Mouse (Mus musculus): Measurements from ENCODE around the gene Ccnd1. TPM values are rescaled to one million over a fixed set of nuclear protein-coding genes. Genes with fewer than 3 reads are reported as not detected.

The Ccnd1 gene
- polyA plus RNA-seq, 1 experiment from 2014 or later: 28.1 TPM

- Histone ChIP-seq H3K27ac (no peak overlapping the region), H3K4me3 (replicated peaks; ENCODE audit: low read length) (no peak overlapping the region), H3K9ac (no peak overlapping the region), H3K27me3 (ENCODE audit: control insufficient read depth, insufficient read depth, low read length) (no peaks in the 10 kb centered on the region), H3K4me2 (replicated peaks) (no peak overlapping the region), H3K9me3 (ENCODE audit: control insufficient read depth, low read length) (no peaks in the 10 kb centered on the region), H3K36me3 (replicated peaks; ENCODE audit: control insufficient read depth, insufficient read depth) (no peaks in the 10 kb centered on the region), H3K4me1 (replicated peaks; ENCODE audit: control insufficient read depth, insufficient read depth, low read length) (no peaks in the 10 kb centered on the region)
- WGBS: 7% methylated on average over 18 of the region's 18 CpGs
- no peak for DNase-seq (ENCODE audit: low spot score)
- ATAC-seq (ENCODE audit: low FRiP score): no peak
These were observed 51.0 kb downstream of the Ccnd1 start for GRCm38 (mm10) chr7:144888564-144889299.

- no peak for DNase-seq (ENCODE audit: low spot score)
- no peaks in the 10 kb centered on the region for H3K27me3 ChIP-seq (ENCODE audit: control insufficient read depth, insufficient read depth, low read length)
- H3K4me3 ChIP-seq (replicated peaks; ENCODE audit: low read length): no peak overlapping the region
- no peaks in the 10 kb centered on the region for H3K4me1 ChIP-seq (replicated peaks; ENCODE audit: control insufficient read depth, insufficient read depth, low read length)
- no peak overlapping the region for H3K9ac ChIP-seq
- ATAC-seq (ENCODE audit: low FRiP score): no peak
- no peaks in the 10 kb centered on the region for H3K9me3 ChIP-seq (ENCODE audit: control insufficient read depth, low read length)
- H3K36me3 ChIP-seq (replicated peaks; ENCODE audit: control insufficient read depth, insufficient read depth): no peaks in the 10 kb centered on the region
- no peak overlapping the region for H3K27ac ChIP-seq
- H3K4me2 ChIP-seq (replicated peaks): no peak overlapping the region
- 79% methylated on average over 2 of the region's 2 CpGs for WGBS
These were observed 52.1 kb downstream of the Ccnd1 start for GRCm38 (mm10) chr7:144887672-144888071.

GRCm38 (mm10) chr7:144883106-144883505, 56.6 kb downstream of the Ccnd1 start:
- Histone ChIP-seq H3K36me3 (replicated peaks; ENCODE audit: control insufficient read depth, insufficient read depth) (no peaks in the 10 kb centered on the region), H3K4me2 (replicated peaks) (no peak overlapping the region), H3K4me1 (replicated peaks; ENCODE audit: control insufficient read depth, insufficient read depth, low read length) (no peaks in the 10 kb centered on the region), H3K27me3 (ENCODE audit: control insufficient read depth, insufficient read depth, low read length) (no peaks in the 10 kb centered on the region), H3K4me3 (replicated peaks; ENCODE audit: low read length) (no peak overlapping the region), H3K27ac (no peak overlapping the region), H3K9me3 (ENCODE audit: control insufficient read depth, low read length) (no peaks in the 10 kb centered on the region), H3K9ac (no peak overlapping the region)
- no peak for DNase-seq (ENCODE audit: low spot score)
- 53% methylated on average over 2 of the region's 2 CpGs for WGBS
- no peak for ATAC-seq (ENCODE audit: low FRiP score)

Other genes with a start within 250 kb of the Ccnd1 start
- 4.5 and 5.6 TPM in 2 replicates for gene Ano1, start 188.0 kb downstream of the Ccnd1 start, polyA plus RNA-seq (2014; fragmentation: Nextera tagmentation; extraction: Ambion mirVana)
- 4.8 and 9.7 TPM in 2 replicates for gene Fgf3, start 101.8 kb downstream of the Ccnd1 start, polyA plus RNA-seq (2014; fragmentation: Nextera tagmentation; extraction: Ambion mirVana)
- gene Fgf4, start 92.6 kb downstream of the Ccnd1 start, polyA plus RNA-seq (2014; fragmentation: Nextera tagmentation; extraction: Ambion mirVana): not detected in 2 replicates
- gene Fgf15, start 43.4 kb downstream of the Ccnd1 start, polyA plus RNA-seq (2014; fragmentation: Nextera tagmentation; extraction: Ambion mirVana): 13.7 and 18.5 TPM in 2 replicates
- 22.3 and 22.6 TPM in 2 replicates for gene LTO1, start 24.8 kb downstream of the Ccnd1 start, polyA plus RNA-seq (2014; fragmentation: Nextera tagmentation; extraction: Ambion mirVana)

All from hindbrain, embryonic 14.5 days (tissue).